Comparison of ENCODE assay signal across 18 mouse cellular contexts in the genomic region with DNA sequence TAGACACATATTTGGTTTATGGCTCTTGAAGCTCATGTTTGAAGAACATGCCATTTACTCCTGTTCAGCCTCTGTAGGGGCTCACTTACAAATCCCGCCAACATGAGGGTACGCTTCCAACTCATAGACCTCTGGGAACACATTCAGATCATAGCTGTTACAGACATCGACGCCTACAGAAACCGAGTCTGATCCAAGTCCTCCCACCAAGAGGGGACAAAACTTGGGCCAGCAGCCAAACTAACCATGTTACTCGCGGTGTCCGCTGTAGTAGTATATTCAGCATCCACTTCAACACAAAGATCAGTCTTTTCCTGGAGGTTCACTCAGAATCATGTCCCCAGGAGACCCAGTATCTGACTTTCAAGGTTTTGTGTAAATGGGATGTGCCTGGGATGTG.
A peak's percentile ranks its signal among the peaks of the same experiment; 100 is the strongest.
DNase-seq lines count a peak whose midpoint lies in the region; TF ChIP-seq lines count a peak whose summit lies in the region.
"Had no signal": no experiment of that assay in that cellular context is flagged by ENCODE, and none has a peak within 500 bp of the region (broad histone marks: within the 10 kb centered on the region; RNA-seq: fewer than 3 reads in every experiment).

No protein-coding gene starts in this region.

- DNase-seq in layer of hippocampus, adult 11-12 months (ENCODE audit: low spot score): peak; percentile 56
- no peak for DNase-seq in layer of hippocampus, adult 9-10 months (ENCODE audit: low spot score)
- peak; percentile 45 to 60 for DNase-seq in layer of hippocampus, adult 2 months (ENCODE audit: low spot score in 2 of 2)
- DNase-seq in left cerebral cortex, postnatal 25 days (ENCODE audit: low spot score in 2 of 2): peak; percentile 34 to 74
- peak; percentile 26 to 49 for DNase-seq in right cerebral cortex, postnatal 36 days (ENCODE audit: low spot score in 2 of 2)
- no peak for DNase-seq in gastrocnemius, postnatal 36 days
- no peak for DNase-seq in urinary bladder, postnatal 25 days (ENCODE audit: low spot score)
- DNase-seq: adrenal gland, postnatal 14 days; cerebellum, adult 2 months; gastrocnemius, adult 2 months; heart, adult 2 months; lung, adult 2 months; thymus, adult 2 months had no signal

- intact Hi-C loops in left cerebral cortex, postnatal 25 days (cut with DNase I): no loop called here
- intact Hi-C loops in gastrocnemius, postnatal 36 days (cut with DNase I): no loop called here

- TF ChIP-seq CTCF in layer of hippocampus, adult 2 months (conservative IDR thresholded peaks at IDR 0.05): no peak

- H3K27ac ChIP-seq in layer of hippocampus, adult 2 months: no peak overlapping the region
- H3K27ac ChIP-seq: embryonic facial prominence, embryonic 13.5 days; gastrocnemius, adult 2 months; heart, adult 2 months; heart, embryonic 15.5 days; macrophage; neural tube, embryonic 13.5 days; stomach, embryonic 15.5 days had no signal

- no peak overlapping the region for H3K4me3 ChIP-seq in layer of hippocampus, adult 2 months
- H3K4me3 ChIP-seq: embryonic facial prominence, embryonic 13.5 days; gastrocnemius, adult 2 months; heart, adult 2 months; heart, embryonic 15.5 days; neural tube, embryonic 13.5 days; stomach, embryonic 15.5 days had no signal

Comparison
In these comparisons a context has a peak if more than half of its experiments do, and no peak if none do; other contexts are left out.
1. DNase-seq: peak in layer of hippocampus, adult 11-12 months (single experiment), layer of hippocampus, adult 2 months (2 of 2), left cerebral cortex, postnatal 25 days (2 of 2) and right cerebral cortex, postnatal 36 days (2 of 2); none in layer of hippocampus, adult 9-10 months (single experiment), gastrocnemius, postnatal 36 days (0 of 2) and urinary bladder, postnatal 25 days (single experiment).